Mouse (Mus musculus) B cell, adult 2 months (primary cell): ENCODE results near the gene Eif4e3.

Experiments used
- DNase-seq, 2 experiments: peaks; one replicate each; pipeline ENCODE4 v3.0.0; 2022

Gene Eif4e3

GRCm38 (mm10) chr6:99666318-99667171 lies at the start of gene Eif4e3, which contains the start of gene Gm20696:
Eif4e3 (minus strand) TSS chr6:99666771.
Gm20696 (minus strand) TSS chr6:99666797.
- DNase-seq: peak; percentile 37 to 45

DNA sequence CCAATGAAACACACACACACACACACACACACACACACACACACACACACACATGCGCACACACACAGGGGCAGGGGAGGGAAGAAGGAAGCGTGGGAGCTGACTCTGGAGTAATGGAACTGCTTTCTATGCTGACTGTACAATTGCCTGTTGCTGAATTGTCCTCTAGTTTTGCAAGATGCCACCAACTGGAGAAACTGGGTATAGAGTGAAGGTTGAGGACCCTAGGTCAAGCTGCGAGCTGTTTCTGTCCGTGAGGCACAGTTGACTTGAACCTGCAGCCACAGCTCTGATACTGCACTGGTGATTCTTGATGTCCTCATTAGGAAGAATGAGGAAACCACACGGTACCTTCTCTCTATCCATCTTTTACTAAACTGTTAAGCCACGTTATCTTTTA lies 49.3 kb upstream of the Eif4e3 start:
- no peak for DNase-seq

DNA sequence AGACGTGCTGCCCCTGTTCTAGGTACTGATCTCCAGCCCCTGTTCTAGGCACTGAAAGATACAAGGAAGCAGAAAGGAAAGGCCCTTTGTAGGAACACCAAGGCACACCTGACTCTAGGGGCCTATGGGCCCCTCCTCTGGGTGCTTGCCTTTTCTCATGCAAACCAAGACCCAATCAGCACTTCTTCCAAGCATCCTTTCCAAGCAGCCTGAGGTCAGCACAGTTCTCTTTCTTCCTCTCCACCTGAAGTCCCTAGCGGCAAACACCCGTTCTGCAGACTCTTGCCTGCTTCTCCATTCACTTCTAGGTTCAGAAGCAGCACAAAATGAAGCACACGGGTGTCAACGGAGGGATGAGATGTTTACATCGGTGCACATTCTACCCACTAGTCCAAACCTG lies 48.6 kb upstream of the Eif4e3 start:
- DNase-seq: no peak

DNA sequence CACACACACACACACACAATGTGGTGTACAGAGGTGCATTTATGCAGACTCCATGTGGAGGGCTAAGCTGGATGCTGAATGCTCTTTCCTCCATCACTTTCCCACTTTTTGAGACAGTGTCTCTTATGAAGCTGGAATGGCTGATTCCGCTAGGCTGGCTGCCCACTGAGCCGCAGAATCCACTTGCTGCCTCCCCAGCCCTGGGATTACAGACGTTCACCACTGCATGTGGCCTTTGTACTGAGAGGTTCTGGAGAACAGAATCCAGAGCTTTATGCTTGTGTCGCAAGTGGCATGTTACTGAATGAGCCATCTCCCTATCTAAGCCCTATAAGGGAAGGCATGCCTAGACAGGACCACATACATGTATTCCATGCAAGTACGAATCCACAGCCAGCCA lies 46.7 kb upstream of the Eif4e3 start:
- no peak for DNase-seq

GRCm38 (mm10) chr6:99711576-99712101 lies 45.1 kb upstream of the Eif4e3 start:
- no peak for DNase-seq

DNA sequence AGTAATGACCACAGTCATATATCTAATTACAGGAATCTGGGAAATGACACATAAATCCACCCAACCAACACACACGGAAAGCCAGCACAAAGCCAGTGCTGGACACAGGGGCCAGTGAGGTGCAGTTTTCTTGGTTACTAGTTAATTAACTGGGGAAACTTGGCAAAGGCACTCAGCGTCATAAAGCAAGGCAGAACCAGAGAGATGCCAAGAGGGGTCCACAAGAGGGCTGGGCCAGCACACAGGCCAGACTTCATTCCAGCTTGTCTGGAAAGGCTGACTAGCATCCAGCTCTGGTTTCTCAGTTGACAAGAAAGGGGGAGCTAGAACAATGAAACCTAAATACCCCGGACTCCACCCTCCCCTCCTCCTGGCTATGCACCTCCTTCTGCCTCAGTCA lies 33.9 kb upstream of the Eif4e3 start:
- DNase-seq: no peak

DNA sequence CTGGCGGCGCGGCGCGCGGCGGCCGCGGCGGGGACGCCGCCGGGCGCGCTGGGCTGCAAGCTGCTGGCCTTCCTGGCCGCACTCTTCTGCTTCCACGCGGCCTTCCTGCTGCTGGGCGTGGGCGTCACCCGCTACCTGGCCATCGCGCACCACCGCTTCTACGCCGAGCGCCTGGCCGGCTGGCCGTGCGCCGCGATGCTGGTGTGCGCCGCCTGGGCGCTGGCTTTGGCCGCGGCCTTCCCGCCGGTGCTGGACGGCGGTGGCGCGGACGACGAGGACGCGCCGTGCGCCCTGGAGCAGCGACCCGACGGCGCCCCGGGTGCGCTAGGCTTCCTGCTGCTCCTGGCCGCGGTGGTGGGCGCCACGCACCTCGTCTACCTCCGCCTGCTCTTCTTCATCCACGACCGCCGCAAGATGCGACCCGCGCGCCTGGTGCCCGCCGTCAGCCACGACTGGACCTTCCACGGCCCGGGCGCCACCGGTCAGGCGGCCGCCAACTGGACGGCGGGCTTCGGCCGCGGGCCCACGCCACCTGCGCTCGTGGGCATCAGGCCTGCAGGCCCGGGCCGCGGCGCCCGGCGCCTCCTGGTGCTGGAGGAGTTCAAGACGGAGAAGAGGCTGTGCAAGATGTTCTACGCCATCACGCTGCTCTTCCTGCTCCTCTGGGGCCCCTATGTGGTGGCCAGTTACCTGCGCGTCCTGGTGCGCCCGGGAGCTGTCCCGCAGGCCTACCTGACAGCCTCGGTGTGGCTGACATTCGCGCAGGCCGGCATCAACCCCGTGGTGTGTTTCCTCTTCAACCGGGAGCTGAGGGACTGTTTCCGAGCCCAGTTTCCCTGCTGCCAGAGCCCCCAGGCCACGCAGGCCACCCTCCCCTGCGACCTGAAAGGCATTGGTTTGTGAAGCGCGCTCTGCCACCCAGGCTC lies 26.6 kb upstream of the Eif4e3 start:
- DNase-seq: no peak

GRCm38 (mm10) chr6:99692206-99692915 lies 25.8 kb upstream of the Eif4e3 start, which contains the start of gene Gpr27:
Gpr27 (plus strand) TSS chr6:99692679.
- DNase-seq: no peak

DNA sequence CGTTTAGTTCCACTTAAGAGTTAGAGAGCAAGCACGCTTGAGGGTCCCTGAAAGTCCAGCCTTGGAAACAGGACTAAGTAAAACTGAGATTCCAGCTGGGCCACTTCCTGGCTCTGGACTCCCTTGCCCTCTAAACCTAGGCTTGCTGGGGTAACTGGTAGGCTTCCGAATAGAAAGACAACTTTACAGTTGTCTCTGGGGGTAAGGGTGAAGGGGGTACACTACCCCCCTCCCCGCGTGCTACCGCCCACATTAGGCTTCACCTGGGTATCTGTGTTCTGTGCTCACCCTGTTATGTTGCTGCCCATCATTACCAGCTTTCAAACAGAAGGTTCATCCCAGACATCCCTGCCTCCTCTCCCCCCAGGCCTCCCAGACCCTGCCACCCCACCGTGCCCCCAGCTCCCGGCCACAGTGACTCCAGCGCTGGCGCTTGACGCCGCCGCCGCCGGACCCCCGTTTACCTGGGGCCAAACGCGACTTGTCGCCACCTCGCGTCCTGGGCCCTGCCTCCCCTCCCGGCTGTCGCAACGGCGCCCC lies 25.2 kb upstream of the Eif4e3 start:
- no peak for DNase-seq

GRCm38 (mm10) chr6:99688513-99688912 lies 21.9 kb upstream of the Eif4e3 start:
- no peak for DNase-seq

DNA sequence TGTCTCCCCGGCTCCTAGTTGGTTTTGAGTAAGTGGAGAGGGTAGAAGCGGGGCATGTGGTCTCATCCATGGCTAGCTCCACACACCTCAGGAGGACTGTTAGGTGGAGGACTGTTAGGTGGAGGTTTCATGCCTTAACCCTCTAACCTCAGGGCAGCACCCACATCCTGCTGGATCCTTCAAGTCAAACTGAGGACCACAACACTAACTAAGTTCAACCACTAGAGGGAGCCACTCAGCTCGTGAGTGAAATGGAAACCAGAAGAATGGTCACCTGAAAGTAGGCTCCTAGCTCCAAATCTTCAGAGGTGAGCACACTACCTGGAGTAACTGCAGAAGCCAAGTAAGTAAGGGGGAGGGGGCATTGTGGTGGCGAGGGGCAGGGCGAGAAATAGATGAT lies 18.3 kb upstream of the Eif4e3 start:
- peak; percentile 35 to 42 for DNase-seq

GRCm38 (mm10) chr6:99683974-99684373 lies 17.4 kb upstream of the Eif4e3 start:
- no peak for DNase-seq

GRCm38 (mm10) chr6:99678108-99678507 lies 11.5 kb upstream of the Eif4e3 start:
- DNase-seq: no peak

DNA sequence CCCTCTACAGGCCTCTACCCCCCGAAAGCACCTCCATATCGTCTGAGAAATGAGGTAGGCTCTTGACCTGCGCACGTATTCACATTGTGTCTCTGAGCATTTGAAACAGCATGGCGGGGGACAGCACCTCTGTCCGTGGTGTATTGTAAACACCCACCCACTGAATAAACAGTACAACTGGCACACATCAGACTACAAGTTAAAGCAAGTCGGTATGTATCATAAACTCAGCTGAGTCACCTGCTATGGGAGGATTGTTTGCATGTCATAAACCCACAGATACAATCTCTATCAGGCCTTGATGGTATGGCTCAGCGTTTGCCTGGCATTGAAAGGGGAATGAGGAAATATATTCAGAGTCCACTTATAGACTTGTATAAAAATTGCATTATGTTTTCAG lies 10.8 kb upstream of the Eif4e3 start:
- DNase-seq: no peak

- DNase-seq: no peak
These were observed 7.9 kb upstream of the Eif4e3 start for GRCm38 (mm10) chr6:99674482-99674881.

DNA sequence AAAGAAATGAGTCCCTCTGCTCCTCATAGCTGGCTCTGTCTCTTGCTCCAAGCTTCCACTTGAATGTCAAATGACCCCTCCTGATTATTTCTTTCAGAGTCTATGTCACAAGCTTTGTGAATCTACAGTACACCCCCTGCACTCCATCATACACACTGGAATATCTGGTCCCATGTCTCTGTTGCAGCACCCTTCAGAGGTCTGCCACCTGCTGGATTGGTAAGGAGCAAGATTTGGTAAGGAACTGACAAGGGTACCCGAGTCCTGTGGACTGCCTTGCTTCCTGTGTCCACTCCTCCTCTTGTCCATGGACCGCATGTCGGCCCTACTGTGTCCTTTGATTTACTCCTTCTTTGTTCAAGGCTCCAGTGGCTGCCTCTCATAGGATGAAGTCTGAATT lies 5.2 kb upstream of the Eif4e3 start:
- no peak for DNase-seq

DNA sequence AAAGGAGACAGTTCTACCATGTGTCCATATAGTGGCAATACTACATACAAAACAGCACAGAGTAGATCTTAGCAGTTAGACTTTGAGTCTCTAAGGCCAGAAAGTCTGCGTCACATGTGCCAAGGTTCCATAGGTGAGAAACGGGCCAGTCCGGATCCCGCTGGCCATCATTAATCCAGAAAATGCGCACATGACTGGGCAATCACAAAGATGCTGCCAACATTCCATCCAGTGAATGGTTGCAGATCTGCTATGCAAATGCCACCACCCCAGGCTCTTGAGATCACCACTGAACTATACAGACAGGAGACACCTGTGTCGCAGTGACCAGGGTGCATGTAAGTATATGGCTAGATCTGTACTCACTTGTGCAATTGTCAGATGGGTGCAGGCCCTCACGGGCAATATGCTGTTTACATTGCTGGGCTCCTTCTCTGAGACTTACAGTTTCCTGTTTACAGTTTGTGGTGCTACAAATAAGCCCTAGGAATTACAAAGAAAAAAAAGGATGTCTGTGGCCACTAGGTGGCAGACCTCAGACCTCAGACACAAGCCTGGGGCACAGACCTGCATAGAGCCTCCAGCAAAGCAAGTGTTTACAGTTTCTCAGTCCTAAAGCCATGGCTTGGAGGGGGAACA lies 4.0 kb upstream of the Eif4e3 start:
- peak; percentile 64 to 66 for DNase-seq

GRCm38 (mm10) chr6:99669481-99670325 lies 3.1 kb upstream of the Eif4e3 start:
- DNase-seq: no peak

DNA sequence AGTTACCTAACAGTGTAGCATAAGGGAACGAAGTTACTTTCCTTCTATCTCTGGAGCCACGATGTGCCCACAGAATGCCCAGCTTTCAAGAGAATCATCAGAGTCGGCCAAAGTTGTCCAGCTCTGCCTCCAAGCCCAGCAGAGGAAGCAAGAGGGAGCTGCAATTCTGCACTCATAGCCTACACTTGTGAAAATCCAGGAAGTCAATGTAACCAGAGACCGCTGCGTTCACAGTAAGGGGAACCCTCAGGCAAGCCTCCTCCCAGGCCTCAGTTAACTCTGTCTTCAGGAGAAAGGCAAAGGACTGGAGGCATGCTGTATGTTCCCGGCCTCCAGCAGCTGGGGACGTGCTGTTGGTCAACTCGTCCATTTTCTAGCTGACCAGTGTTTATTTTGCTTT lies 719 bp upstream of the Eif4e3 start:
- DNase-seq: no peak

GRCm38 (mm10) chr6:99665457-99666317 lies 884 bp downstream of the Eif4e3 start:
- DNase-seq: peak; percentile 35 to 37
